Mouse (Mus musculus) neutrophil, adult 83 days (primary cell): ENCODE data around the gene Fsd2. TPM values are rescaled to one million over a fixed set of nuclear protein-coding genes. Genes with fewer than 3 reads are reported as not detected.

Experiments used
- total RNA-seq, 2 experiments: library from RNA; stranded (reverse); gene quantifications; one replicate each; pipeline ENCODE4 v1.2.4; 2023

The Fsd2 gene
- not detected for total RNA-seq

DNA sequence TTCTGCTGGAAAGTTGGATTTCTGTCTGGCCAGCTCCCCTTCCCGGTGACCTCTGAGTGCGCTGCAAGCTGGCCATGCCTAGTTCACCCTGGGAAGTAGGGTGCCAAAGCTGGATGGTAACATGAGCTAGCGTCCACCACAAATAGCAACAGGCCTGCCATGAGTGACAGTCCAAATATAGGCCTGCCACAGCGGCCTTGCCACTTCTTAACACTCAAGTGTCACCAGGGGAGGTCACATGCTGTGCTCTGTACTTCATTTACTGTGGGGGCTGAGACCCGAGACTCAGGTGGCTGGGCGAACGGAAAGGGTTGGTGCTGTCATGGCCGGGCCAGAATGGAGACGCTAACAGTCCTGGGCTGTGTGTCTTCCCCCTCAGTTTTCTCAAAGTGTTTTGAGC lies at the start of gene Fsd2:
Gene Fsd2 (minus strand): TSS at position 53 of the 400 bp plus-strand sequence.

GRCm38 (mm10) chr7:81571108-81571940 lies 4.6 kb upstream of the Fsd2 start, which contains the start of gene Whamm:
TSS of gene Whamm (plus strand) at chr7:81571266.

DNA sequence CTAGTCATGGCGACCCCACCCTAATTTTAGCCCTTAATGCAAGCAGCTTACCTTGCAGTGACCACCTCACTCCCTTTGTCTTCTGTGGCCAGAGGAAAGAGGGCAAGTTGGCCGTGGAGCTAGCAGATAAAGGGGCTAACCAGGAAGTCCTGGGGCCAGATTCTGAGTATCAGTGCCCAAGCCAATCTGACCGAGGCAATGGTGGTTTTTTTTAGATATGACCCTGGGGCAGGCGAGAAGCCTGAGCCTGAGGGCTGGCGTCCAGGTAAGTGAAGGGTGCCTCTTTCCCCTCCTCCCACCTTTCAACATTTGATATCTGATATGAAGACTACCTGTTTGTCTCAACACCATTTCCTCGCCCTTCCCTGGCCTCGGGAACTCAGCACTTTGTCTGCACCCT lies 68.6 kb downstream of the Fsd2 start, which contains the start of gene BC048679:
Gene BC048679 (minus strand): TSS at position 101 of the 400 bp plus-strand sequence.

DNA sequence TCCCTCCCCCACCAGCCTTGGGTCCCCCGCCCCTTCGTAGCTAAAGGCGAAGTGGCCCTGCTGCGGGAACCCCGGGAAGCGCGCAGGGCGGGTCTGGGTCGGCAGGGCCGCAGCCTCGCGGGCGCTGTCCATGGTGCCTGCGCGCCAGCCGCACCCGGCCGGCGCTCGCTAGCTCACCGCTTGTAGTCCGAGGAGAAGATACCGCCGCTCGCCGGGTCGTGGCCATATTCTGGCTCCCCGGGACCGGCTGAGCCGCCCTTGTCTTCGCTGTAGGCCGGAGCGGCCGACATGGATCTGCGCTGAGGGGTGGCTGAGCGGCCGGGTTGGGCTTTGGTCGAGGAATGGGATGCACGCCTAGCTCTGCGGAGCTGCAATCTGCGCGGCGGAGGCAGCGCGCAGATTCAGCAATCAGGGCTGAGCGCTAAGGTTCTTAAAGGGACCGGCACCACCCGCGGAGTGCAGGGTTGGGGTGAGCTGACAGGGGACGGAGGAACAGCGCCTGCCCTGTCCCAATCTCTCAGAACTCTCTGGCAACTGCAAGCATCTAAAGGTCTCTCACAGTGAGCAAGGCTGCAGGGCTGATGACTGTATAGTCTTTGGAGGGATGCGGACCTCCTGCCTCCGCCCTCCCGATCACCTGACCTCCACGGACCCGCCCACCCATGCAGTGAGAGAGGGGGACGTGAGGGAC lies 73.3 kb downstream of the Fsd2 start, which contains the start of gene Ap3b2:
Gene Ap3b2 (minus strand): TSS at position 595 of the 691 bp plus-strand sequence.

Other genes starting within 250 kb of the Fsd2 start
- gene Rps17, start 221.7 kb downstream of the Fsd2 start, total RNA-seq, result 100 to 1,000 TPM; 804 to 872 TPM
- gene Cpeb1, start 111.5 kb downstream of the Fsd2 start, total RNA-seq, result not detected
- not detected for gene Ap3b2, start 73.0 kb downstream of the Fsd2 start, total RNA-seq
- not detected for gene BC048679, start 68.7 kb downstream of the Fsd2 start, total RNA-seq
- 10 to 100 TPM; 17.4 to 17.5 TPM for gene Whamm, start 4.3 kb upstream of the Fsd2 start, total RNA-seq
- gene Homer2, start 140.6 kb upstream of the Fsd2 start, total RNA-seq, result under 1 TPM; 0.04 to 0.96 TPM
- 10 to 100 TPM; 39.5 to 42.7 TPM for gene Ramac, start 196.0 kb upstream of the Fsd2 start, total RNA-seq
- 10 to 100 TPM; 10.4 to 11.3 TPM for gene 3110040N11Rik, start 222.5 kb upstream of the Fsd2 start, total RNA-seq